Mouse (Mus musculus): ENCODE results near the gene Arrdc2. TPM values are rescaled to one million over a fixed set of nuclear protein-coding genes. Genes with fewer than 3 reads are reported as not detected.
A peak's percentile ranks its signal among the peaks of the same experiment; 100 is the strongest.

The Arrdc2 gene
- 10 to 100 TPM; 11.2 to 13.8 TPM for total RNA-seq (2021)
- long read RNA-seq, experiment 1, transcript Arrdc2-201 (8 exons, 2,355 nt): major isoform, 26 of 35 reads
- long read RNA-seq, experiment 1, partial matches to known transcripts: 6 of 35 reads
- long read RNA-seq, experiment 1, other reads (novel, unspliced or antisense): 3 of 35 reads
- long read RNA-seq, experiment 2, transcript Arrdc2-201 (8 exons, 2,355 nt): major isoform, 20 of 25 reads
- long read RNA-seq, experiment 2, partial matches to known transcripts: 3 of 25 reads
- long read RNA-seq, experiment 2, other reads (novel, unspliced or antisense): 2 of 25 reads

DNA sequence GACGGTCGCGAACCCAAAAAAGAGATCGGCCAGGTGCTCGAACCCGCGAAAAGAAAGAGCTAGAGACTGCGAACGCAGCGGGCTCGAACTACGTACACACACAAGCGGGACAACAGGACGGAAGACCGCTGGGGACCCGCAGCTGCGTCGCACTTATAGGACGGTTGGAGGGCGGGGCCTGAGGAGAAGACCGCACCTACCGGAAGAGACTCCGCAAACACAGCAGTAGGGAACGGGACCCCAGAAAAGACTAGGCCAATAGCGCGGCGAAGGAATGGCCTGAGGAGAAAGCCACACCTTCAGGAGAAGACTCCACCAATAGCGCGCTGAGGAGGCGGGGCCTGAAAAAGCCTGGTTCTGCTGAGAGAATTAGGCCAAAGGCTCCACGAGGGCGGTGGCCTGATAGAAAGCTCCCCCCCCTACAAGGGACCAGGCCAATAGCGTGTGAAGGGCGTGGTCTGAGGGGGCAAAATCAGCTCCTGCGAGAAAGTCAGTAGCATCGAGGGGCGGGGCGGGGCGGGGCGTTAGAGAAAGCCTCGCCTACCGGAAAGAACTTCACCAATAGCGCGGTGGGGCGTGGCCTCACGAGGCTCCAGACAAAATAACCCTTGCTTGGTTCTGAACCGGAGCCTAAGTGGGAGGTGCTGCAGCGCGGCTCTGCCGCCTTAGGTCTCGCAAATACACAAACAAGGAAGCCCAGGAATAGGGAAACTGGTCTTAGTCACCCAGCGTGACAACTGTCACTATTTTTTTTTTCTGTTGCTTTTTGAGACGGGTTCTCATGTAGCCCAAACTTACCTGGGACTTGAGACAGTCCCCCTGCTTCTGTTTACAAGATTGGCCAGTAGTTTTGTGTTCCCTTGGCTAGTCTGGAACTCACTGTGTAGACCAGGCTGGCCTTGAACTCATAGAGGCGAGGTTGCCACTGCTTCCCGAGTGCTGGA lies at the start of gene Arrdc2:
Gene Arrdc2, minus strand, starts transcription at position 313 of the 944 bp plus-strand sequence.
- DNase-seq: peak; percentile 98

DNA sequence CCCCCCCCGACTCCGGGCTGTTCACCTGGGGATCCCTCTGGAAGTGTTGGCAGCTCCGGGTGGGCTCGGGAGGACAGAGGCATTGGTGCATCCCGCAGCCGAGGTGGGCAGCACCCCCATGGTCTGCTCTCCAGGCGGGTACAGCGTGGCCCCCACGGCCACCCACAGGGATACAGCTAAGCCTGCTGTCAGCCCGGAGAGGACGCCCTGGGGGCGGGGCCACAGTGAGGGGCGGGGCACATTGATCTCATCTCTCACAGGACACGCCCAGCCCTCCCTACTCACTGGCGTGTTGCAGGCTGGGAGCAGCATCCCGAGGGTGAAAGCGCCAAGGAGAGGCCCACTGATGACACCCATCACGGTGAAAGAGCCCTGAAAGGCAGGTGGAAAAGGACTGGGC lies 48.1 kb upstream of the Arrdc2 start:
- peak; percentile 55 for DNase-seq

DNA sequence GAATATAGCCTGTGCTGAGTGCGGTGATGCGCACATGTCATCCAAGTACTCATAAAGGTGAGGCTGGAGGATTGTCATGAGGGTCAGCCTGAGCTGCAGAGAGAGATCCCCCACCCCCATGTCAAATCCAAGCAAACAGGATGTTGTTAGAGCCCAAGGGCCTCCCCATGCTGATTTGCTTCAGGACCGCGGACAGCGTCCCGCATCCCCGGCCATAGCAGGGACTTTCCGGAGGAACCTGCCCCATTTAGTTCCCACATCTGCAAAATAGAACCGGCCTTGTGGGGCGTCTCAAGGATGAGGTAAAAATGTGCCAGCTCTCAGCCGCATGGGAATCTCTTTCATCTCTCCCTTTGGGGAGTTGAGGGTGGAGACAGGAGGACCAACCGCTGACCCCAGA lies 46.1 kb upstream of the Arrdc2 start:
- peak; percentile 70 for DNase-seq

DNA sequence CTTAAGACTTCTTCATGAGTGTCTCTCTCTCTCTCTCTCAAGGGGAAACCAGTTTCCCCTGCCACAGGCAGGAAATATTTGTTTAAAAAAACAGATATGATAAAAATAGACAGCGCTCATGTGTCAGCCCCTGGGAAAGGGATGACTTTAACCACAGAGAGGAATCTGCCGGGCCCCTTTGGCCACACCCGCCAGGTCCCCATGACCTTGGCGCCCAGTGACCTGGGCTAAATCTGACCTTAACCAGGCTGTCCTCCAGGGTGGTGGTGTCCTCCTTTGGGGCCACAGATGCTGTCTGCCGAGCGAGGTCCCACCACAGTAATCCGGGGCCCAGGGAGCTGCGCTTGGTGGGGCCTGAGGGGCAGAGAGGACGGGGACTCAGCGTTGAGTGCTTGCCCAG lies 45.2 kb upstream of the Arrdc2 start:
- no peak for DNase-seq

DNA sequence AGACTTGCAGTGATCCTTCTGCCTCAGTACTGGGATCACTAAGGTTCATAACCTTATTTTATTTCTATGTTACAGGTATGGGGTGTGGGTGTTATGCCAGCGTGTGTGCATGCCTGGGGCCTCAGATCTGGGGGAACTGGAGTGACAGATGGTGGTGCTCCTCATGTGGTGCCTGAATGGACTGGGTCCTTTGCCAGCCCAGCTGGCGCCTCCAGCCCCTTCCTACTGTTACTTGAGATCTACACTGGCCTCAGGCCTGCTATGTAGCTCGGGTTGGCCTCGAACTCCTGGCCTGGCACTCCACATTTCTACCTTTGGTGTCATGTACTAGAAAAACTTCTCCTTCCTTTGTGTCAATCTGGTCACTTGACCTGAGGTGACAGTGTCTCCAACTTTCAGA lies 44.7 kb upstream of the Arrdc2 start:
- no peak for DNase-seq

DNA sequence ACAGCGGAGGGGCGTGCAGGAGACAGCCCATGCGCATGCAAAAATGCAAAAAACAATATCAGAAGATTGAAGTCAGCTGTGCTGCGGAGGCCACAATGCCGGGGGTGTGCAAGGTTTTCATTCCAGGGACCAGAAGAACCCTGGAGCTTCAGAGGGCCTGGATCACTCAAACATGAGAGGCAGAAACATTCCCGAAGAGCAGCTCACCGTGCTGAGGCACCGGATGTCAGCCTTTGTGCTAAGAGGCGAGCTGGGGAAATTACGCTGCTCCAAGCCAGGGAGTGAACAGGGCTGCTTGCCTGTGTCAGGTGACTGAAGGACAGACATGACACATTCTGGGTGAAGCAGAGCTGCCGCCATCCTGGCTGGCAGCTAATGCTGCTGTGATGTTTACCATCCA lies 41.0 kb upstream of the Arrdc2 start:
- DNase-seq: no peak

DNA sequence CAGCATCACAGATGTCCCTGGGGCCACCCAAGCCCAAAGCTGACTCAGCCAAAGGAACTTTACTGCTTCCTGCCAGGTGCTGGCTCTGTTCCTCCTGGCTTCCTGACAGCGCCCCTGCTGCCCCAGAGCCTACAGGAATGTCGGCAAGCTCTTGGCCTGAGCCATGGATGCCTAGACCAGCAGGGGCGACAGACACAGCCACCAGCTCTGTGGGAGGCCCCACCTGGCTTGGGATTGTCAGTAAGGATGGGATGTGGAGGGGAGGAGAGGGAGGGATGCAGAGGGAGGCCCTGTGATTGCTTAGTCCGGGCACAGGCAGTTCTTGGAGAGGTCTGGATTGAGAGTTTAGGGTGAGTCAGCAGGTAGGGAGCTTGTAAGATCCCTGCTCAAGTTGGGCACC lies 40.6 kb upstream of the Arrdc2 start:
- peak; percentile 73 for DNase-seq

DNA sequence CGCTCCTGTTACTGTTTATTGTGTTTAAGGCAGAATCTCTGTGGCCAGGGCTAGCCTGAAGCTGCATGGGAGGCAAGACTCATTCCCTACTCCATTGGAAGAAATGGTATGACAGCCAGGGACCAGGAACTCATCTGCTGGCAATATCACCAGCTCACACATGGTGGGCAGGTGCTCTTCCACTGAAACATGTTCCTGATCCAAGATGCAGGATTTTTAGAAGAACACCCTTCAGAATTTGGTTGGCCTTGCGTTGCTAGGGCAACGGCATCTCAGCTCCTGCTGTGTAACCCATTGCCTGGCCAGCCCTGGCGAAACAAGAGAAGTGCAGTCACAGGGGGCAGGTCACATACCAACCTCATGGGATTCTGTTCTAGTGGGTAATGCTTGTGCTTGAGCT lies 40.0 kb upstream of the Arrdc2 start:
- DNase-seq: no peak

DNA sequence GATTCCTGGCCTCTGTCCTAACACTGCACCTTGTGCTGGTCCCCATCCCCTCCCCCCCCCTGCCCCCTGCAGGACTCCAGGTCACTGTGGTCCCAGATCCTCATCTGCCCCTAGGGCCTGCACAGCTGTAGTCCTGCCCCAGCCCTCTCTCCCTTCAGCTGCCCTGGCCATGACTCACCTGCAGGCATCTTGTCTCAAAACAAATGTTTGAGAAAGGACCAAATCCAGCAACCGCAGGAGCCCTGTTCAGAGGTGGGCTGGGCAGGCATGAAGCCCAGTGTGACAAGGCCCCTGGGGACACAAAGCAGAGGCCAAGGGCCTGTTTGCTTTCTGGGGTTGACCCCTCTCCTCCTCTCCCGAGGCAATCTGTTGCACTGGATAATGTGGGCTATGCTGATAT lies 38.7 kb upstream of the Arrdc2 start:
- no peak for DNase-seq

DNA sequence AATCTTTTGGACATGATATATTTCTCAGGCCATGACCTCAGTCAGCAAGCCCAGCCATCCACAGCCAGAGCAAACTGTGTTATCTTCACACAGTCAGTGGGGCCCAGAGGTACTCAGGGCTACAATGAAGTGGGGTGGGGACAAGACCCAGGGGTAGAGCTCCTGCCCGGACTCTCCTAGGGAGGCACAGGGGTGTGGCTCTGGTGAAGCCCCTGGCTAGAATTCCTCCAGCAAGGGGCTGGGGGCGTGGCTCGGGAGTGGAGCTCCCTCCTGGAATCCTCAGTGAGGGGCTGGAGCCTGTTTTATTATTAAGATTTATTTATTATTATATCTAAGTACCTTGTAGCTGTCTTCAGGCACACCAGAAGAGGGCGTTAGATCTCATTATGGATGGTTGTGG lies 36.9 kb upstream of the Arrdc2 start:
- no peak for DNase-seq

DNA sequence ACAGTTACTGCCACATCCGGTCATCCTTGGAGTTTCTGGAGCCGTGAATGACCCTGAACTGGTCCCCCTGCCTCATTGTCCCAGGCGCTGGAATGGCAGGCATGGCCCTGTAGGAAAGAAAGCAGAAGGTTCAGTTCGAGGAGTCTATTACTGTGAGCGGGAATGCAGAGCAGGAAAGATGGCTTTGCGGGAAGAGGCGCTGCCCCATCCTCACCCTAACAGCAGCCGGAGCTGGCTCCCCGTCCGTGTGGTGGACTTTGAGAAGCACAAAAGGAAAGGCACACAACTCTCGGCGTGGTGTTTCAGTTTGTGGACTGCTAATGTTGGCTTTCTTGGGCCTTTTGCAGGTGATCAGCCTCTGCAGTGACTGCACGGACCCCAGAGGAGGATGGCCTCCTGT lies 34.9 kb upstream of the Arrdc2 start:
- no peak for DNase-seq

DNA sequence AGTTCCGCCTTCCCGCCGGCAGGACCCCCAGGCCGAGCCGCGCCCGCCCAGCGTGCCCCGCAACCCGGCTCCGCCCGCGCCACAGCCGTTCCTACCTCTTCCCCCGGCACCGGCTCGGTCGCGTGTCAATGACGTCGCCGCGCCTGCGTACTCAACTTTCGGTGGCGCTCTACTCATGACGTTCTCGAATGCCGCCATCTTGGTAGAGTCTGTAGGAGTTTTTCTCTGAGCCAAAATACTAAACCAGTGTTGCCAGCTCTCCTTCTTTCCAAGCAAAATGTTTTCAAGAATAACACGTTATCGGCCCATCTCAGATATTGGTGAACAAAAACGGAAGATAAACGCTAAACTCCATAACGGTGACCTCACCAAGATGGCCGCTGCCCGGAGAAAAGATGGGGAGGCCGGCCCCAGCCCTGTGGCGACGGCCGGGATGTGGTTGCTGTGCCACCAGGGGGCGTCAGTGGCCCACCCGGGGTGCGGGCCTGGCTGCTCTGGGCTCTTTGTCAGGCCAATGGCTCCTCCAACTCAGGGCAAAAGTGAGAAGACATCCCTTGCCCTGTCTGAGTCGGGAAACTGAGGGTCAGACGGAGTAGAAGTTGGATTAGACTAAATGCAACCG lies 34.0 kb upstream of the Arrdc2 start, which contains the start of gene Ccdc124:
Gene Ccdc124, minus strand, starts transcription at position 572 of the 622 bp plus-strand sequence.
- DNase-seq: peak; percentile 98

DNA sequence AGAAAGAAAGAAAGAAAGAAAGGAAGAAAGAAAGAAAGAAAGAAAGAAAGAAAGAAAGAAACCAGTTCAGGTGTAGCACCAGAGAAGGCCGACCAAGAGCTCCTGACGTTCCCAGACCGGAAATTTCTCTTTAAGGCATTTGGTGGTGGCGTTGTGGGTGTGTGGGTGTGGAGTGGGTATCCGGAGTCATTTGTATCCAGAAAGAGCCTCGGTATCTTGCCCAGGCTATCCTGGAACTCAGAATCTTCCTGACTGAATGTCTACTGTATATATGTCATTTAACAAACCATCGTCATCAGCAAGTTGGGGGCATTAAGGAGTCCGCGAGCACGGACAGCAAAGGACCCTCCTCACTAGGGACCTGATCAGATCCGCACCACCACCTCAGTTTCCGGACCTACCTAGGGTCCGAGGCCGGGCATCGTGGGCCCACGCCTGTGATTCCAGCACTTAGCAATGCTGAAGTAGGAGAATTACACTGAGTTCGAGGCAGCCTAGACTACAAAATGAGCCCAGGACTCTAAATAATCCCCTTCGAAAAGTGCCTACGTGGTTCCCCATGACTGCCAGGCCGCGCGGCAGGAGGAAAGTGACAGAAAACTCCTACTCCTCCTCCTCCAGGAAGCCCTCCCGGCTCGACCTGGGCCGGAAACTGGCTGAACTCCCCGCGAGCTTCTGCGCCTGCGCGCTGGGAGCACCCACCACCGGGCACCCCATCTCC lies 33.3 kb upstream of the Arrdc2 start:
- DNase-seq: no peak

DNA sequence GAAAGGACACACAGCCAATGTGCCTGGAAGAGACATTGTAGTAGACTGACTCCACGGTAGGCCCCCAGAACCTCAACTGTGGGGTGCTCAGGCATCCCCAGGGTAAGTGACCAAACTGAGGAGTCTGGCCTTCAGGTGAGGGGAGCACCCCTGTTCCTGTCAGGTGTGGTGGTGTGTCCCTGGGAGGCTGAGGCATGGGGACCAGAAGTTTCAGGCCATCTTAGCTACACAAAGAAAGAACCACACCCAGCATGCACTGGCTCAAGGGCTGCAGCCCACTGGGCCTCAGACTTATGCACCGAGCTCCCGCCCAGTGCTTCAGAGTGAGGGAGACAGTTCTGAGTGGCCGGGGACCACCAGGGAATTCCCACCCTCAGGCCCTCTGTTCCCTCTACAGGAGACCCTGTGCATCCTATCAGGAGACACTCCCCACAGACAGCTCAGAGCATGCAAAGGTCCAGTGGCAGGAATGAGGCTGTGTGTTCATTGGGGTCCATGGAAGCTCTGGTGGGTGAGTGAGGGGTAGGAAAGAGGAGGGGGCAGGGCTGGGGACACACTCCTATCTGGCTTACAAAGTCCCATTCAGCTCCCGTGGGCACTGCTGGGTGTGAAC lies 31.8 kb upstream of the Arrdc2 start:
- no peak for DNase-seq

DNA sequence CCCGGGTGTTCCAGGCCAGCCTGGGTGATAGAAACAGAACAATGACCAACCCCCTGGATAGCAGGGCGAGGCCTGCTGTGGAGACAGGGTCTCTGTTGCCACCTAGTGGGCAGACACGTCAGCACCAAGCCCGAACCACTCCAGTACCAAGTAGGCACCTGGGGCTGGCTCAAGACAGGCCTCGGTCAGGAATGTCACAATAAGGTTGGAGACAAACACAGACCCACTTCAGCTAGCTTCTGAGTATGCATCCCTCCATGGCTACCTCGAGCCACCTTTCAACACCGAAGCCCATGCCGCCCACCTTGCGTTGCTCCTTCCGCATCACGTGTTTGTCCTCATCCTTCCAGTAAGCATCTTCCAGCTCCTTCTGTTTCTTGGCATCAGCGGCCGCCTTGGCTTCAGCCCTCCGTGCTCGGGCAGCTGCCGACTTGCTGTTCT lies 30.1 kb upstream of the Arrdc2 start:
- DNase-seq: peak; percentile 86

DNA sequence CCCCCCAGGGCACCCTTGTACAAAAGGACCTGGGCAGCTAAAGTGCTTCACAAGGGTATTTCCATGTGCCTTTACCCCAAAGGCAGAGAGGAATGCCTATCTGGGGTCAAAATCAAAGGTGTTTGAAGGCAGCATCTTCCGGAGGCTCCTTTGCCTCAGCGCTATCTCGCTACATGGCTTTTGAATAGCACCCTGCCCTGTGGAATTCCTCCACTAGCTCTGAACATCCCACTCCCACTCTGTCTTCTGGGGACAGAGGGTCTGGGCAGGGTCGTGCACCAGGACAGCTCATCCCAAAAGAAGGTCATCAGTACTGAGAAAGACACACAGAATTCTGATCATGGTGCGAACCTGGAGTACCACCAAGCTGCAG lies 29.7 kb upstream of the Arrdc2 start:
- no peak for DNase-seq

DNA sequence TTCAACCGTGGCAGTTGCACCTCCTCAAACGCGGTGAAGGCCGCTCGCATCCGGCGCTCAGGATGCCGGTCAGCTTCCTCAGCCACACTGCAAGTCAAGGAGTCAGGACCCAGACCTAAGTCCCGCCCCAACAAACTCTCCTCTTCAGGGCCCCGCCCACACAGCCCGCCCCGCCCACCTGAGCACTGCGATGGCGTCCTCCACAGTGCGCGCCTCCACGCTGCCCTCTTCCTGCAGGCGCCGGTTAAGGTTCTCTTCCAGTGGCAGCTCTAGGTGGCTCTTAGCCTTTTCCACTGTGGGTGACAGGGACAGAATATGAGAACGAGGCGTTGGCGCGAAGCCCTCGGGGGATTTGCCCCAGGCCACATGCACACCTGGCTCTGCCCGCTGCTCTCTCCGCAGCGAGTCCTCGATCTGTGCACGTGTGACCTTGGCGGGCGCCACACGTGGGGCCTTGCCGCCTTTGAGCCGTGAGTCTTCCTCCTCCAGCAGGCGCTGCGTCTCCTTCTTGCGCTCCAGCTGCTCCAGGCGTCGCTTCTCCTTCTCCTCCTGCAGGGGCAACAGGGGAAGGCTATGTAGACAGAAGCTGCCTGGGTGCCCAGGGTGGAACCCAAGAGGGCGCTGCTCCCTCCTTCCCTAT lies 29.2 kb upstream of the Arrdc2 start:
- peak; percentile 71 for DNase-seq

DNA sequence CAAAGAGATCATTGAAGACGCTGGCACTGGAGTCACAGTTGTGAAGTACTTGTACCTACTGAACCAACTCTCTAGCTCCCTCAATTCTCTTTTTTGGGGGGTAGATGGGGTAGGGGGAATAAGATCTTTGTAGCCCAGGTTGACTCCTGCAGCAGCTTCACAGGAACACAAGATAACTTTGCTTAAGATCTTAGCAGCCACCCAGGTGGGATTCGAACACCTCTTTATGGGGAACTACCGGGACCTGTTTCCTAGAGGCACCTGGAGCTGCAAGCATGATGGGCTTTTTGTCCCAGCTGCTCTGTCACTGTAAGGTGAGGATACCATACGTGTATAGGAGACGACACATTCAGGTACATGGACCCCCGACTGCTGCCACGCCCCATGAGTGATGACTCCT lies 27.0 kb upstream of the Arrdc2 start:
- no peak for DNase-seq

DNA sequence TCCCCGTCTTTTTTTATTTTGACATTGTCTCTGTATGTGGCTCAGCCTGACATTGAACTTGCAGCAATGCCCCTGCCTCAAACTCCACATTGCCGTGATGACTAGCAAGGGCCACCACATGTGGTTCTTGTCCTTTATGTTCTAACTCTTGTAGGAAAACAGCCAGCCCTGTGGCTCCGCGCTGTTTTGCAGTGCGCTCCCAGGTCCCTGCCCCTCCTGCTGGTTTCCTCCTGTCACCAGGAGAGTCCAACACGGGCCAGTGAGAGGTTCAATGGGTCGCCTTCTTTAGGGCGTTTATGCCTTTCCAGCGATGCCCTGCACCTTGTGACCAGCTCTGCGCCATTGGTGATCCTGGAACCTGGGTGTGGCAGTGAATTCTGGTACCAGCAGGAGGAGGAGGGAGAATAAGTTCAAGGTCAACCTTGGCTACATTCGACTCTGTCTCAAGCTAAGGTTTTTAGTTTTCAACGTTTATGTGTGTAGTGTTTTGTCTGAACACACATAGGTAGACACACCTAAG lies 26.5 kb upstream of the Arrdc2 start:
- no peak for DNase-seq

DNA sequence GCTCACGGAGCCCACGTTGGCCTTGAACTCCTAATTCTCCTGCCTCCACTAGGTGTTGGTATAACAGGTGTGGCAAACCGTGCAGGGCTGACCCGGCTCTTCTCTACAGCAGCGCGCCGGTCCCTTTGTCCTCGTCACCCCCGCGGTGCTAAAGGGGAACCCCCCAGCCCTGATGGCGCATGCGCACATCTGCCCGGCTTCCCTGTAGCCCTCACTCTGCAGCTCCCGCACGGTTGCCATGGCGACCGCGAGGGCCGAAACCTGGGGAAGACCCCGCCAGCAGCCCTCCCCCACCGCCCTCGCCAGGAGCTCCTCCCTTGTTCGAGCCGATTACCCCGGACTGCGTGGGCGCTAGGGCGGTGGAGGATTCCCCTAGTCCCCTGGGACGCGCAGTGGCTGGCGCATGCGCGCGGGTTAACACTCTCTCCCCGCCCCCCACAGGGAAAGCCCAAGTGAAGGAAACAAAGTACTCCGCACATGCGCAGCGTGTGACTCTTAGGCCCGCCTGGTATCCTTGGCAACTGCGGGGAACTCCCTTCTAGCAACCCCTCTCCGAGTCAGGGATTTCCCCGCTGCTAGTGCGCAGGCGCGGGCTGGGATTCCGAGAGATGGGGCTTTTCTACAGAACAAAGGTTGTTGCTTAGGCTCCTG lies 26.0 kb upstream of the Arrdc2 start:
- DNase-seq: peak; percentile 99

Data from adrenal gland, postnatal 10 days (tissue).